In the genomic region with DNA sequence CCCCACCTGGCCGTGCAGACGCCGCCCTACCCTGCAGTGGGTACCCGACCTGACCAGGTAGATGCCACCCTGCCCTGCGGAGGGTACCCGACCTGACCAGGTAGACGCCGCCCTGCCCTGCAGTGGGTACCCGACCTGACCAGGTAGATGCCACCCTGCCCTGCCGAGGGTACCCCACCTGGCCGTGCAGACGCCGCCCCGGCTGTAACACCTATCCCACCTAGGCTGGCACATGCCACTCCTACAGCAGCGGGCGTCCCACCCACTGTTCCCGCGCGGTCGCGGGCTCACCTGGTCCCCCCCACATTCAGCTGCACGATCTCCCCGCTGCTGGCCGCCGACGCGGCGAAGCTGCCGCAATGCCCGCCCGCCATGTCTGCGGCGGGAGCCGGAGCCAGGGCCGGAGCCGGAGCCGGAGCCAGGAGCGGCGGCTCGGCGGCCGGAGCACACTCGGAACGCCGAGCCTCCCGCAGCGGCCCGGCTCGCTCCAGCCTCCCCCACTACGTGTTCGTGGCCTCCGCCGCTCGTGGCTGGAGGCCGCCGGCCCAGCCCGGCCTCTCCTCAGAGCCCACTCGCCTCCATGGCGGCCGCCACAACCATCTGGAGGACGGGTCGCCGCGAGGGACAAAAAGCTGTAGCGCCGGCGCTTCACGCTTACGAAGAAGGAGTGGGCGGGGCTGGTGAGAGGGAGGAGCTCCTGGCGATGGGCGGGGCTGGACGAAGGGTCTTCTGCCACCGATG, we compare ENCODE assay signal across 8 mouse cellular contexts. TPM values are rescaled to one million over a fixed set of nuclear protein-coding genes. Genes with fewer than 3 reads are reported as not detected.
DNase-seq lines count a peak whose midpoint lies in the region; ATAC-seq lines count a peak whose summit lies in the region.

Gene Kctd3 (minus strand): TSS at position 603 of the 741 bp plus-strand sequence.

- no peaks in the 10 kb centered on the region for H3K36me3 ChIP-seq in hindbrain, embryonic 12.5 days

- peak; percentile 98 for DNase-seq in NIH3T3 (ENCODE audit: low read depth)
- peak; percentile 100 for DNase-seq in cerebellum, postnatal 10 days
- DNase-seq in frontal cortex, postnatal 10 days (ENCODE audit: low spot score in 2 of 2) = peak; percentile 89 to 95
- peak; percentile 96 to 97 for DNase-seq in layer of hippocampus, postnatal 14 days (ENCODE audit: low spot score in 2 of 2)
- DNase-seq in lung, postnatal 14 days = peak; percentile 99
- peak; percentile 88 for DNase-seq in retina, adult 2 months (ENCODE audit: low read depth, low spot score)
- DNase-seq in thymus, postnatal 36 days = peak; percentile 94 to 97

- peak; percentile 91 for ATAC-seq in hindbrain, embryonic 12.5 days (ENCODE audit: low FRiP score)

- peak within 1 kb of the TSS; percentile 99 for H3K4me3 ChIP-seq in hindbrain, embryonic 12.5 days

- peak within 1 kb of the TSS; percentile 96 for H3K9ac ChIP-seq in hindbrain, embryonic 12.5 days

- H3K27me3 ChIP-seq in hindbrain, embryonic 12.5 days = no peaks in the 10 kb centered on the region

- H3K9me3 ChIP-seq in hindbrain, embryonic 12.5 days (replicated peaks) = no peaks in the 10 kb centered on the region

- H3K27ac ChIP-seq in hindbrain, embryonic 12.5 days = peak within 1 kb of the TSS; percentile 69

- peaks cover 27% of the 10 kb centered on the region for H3K4me1 ChIP-seq in hindbrain, embryonic 12.5 days

- under 1% methylated on average over 56 of the region's 74 CpGs for WGBS in hindbrain, embryonic 12.5 days

- peak within 1 kb of the TSS; percentile 94 for H3K4me2 ChIP-seq in hindbrain, embryonic 12.5 days (replicated peaks)

RNA-seq across cellular contexts. Expression of gene Kctd3, which starts in this region (rescaled TPM):
- polyA plus RNA-seq in hindbrain, embryonic 12.5 days (2016; fragmentation: Nextera tagmentation; extraction: Ambion mirVana) = 40.3 and 43.3 TPM in 2 replicates
- 100 to 1,000 TPM; 103 to 109 TPM for total RNA-seq in layer of hippocampus, postnatal 14 days (2021)

Comparison
In these comparisons a context has a peak if more than half of its experiments do, and no peak if none do; other contexts are left out.
1. Peak in every context shown above with its lines: DNase-seq, ATAC-seq, H3K4me3 ChIP-seq and H3K27ac ChIP-seq.